Mouse (Mus musculus): Measurements from ENCODE around the gene Mras. TPM values are rescaled to one million over a fixed set of nuclear protein-coding genes. Genes with fewer than 3 reads are reported as not detected.

Mras gene
- total RNA-seq, 2 experiments from 2014 or later, result 3.2 to 19.6 TPM

DNA sequence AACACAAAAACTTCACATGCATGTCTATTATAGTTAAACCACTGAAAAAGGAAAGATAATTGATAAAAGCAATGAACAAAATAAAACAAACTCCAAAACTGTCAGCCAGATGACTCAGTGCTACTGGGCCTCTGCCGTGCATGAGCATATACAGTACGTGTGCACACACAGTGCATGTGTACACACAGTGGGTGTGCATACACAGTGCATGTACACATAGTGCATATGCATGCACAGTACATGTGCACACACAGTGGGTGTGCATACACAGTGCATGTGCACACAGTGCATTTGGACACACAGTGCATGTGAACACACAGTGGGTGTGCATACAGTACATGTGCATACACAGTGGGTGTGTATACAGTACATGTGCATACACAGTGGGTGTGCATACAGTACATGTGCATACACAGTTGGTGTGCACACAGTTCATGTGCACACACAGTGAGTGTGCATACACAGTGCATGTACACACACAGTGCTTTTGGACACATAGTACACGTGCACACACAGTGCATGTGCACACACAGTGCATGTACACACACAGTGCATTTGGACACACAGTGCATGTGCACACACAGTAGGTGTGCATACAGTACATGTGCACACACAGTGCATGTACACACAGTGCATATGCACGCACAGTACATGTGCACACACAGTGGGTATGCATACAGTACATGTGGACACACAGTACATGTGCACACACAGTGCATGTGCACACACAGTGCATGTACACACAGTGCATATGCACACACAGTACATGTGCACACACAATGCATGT lies 4.7 kb upstream of the Mras start:
- ATAC-seq (replicated peaks; ENCODE audit: poor library complexity, severe bottlenecking), result no peak

DNA sequence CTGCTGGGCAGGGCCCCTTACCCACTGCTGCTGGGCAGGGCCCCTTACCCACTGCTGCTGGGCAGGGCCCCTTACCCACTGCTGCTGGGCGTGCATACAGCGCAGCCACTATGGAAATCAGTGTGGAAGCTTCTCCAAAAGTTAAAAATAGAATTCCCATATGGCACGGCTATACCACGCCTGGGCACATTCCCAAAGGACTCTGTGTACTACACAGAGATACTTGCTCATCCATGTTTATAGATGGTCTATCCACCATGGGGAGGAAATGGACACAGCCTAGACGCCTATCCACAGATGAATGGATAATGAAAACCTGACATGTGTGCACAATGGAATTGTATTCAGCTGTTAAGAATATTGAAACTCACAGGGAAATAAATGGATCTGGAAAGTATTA lies 3.8 kb upstream of the Mras start:
- no peak for ATAC-seq (replicated peaks; ENCODE audit: poor library complexity, severe bottlenecking)

DNA sequence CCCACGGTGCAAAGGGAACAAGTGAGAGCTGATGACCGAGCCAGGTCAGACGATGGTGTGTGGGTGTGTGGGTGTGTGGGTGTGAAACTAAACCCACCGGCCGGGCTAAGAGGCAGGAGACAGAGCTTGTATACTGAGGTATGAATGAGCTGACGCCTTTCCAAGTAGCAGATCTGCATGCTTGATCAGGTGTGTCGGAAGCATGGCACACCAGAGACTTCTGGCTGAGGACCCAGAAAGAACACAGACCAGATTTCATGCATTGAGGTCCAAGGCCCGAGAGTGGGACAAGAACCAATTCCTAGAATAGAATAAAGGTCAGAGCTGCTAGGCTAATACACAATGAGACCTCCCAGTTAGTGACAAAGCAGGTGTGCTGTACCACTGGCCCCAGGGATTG lies 1.9 kb upstream of the Mras start:
- no peak for ATAC-seq (replicated peaks; ENCODE audit: poor library complexity, severe bottlenecking)

DNA sequence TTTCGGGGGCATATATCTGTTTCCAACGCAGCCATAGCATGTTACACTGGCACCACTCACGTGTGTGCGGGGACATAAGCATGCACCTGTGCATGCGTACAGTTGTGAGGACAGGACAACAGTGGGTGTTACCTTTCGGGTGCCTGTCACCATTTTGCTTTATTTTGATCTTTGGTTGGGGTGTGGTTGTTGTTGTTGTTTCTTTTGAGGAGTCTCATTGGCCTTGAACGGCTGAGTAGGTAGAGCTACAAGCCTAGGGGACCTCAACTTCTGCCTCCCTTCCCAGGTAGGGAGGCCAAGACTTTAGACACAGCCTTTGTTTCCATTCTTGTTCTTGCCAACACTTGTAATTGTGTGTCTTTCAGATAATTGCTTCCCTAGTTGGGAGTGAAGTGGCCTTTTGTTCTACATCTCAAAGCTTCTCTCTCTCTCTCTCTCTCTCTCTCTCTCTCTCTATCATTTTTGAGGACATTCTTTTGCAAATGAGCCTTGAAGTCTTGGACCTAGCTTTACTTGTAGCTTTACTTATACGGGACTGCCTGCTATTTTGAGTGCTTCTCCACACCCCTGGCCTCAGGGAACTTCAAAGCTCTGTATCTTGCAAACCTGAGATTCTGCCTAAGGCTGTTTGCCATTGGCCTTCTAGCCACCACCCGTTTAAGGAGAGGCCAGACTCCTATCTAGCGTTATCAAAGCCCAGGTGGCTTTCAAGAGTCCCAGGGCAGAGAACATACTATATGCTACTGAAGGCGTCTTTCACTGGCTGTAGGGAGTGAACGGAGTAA lies 792 bp upstream of the Mras start:
- ATAC-seq (replicated peaks; ENCODE audit: poor library complexity, severe bottlenecking), result no peak

DNA sequence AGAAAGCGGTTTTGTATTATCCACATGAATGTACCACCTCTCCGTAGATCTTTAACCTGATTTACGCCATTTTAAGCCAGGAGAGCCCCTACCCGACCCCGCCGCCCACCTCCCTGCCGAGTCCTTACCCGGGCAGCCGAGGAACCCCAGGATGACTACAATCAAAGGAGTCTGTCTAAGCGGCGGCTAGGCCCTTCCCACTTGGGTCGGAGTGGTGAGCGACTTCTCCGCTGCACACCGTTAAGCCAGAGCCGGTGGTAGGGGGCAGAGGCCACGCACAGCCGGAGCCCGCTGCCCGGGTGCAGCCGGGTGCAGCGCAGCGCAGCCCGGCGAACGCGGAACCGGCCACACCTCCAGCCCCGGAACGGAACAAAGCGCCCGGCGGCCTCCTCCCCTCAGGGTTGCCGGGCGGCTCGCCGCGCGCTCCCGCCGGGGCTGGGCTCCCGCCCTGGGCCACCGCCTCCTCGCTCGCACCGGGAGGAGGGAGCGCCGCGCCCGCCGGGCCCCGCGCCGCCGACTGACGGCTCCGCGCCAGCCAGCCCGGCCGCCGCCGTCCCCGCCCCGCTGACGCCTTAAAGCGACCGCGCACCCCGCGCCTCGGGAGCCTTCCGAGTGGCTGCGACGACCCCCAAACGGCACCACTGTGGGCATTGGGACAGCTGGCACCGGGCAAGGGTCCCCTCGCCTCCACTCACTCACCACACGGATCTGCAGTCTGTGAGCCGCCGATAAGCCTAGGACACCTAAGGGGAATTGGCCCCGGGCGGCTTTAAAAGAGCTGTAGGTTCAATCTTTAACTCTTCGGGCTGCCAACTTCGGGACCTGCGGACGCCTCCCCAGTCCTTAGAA lies 775 bp downstream of the Mras start:
- peak; percentile 83 for ATAC-seq (replicated peaks; ENCODE audit: poor library complexity, severe bottlenecking)

DNA sequence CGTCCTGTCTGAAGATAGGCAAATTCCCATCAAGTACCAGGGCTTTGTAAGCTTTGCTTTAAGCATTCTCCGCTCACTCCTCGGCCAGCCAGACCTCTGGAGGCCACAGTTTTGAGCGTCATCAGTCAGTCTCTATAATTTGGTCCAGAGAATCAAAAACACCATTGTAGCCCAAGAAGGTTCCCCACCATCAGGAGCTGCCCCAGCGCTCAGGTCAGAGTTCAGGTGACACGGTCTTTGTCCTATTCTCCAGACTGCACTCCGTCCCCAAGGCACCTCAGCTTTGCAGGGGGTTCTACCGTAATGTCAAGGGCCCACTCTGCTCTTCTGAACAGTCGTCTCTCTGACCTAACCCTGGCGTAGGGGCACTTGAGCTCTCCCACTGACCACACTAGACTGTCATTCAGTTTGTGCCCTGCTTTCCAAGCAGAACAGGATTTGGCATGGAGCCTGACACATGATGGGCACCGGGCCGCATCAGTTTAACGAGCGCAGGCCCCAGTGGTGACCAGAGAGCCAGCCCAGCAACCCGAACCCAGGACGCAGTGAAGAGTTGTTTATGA lies 1.5 kb downstream of the Mras start:
- no peak for ATAC-seq (replicated peaks; ENCODE audit: poor library complexity, severe bottlenecking)

DNA sequence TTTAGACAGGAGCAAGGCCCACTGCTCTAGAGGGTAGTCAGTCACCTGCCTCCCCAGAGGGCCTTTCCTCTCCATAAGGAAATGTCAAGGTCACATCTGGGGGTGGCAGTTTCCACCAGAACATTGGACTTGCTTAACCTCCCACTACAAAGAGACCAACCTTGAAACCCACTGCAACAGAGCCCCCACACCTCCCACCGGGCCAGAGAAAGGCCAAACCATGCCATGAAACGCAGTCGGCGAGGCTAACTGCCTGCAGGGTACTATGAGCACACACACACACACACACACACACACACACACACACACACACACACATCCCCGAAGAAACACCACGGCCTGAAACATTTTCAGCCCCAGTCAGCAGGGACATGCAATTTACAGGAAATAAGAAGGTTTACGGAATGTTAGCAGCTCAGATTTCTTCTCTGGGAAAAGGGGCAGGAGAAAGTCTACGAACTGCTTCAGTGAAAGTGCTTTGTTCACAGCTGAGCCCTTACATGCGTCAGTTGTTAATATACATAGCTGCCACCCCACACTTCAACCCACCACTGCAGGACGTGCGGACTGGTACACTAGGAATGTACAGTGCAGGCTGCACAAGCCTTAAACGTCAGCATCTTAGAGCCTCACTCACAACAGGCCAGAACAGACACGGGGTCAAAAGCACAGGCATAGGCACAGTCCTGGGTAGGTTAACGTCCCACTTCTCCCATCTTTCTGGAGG lies 2.1 kb downstream of the Mras start:
- no peak for ATAC-seq (replicated peaks; ENCODE audit: poor library complexity, severe bottlenecking)

DNA sequence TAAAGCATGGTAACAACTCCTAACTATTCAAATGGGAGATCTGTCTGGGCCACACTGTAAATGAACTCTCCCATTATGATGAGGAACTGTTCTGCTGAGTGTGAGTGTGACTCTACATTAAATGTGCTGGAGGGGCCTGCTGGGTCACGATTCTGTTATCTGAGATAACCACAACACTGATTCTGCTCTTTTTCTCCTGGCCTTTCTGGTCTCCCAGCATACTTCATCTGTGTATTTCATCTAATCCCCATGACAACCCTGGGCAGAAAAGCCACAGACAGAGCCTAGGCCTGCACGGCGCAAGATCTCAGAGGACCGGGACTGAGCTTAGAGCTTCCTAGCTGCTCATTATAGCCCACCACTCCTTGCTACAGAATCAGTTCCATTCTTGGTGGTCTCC lies 4.7 kb downstream of the Mras start:
- ATAC-seq (replicated peaks; ENCODE audit: poor library complexity, severe bottlenecking), result peak; percentile 33

DNA sequence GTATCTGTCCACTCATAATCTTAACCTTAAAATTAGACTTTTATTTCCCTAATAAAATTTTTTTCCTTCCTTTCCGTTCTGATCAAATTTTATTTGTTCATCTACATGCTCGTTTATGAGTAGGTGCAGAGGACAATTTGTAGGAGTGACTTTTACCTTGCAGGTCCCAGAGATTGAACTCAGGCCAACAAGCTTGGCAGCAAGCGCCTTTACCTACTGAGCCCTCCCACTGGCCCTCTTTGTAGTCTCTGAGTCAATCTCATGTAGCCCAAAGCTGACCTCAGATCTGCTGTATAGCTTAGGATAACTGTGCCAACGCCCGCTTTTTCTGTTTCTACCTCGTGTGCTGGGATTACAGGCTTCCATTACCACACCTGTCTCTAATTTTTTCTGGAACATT lies 5.2 kb downstream of the Mras start:
- no peak for ATAC-seq (replicated peaks; ENCODE audit: poor library complexity, severe bottlenecking)

DNA sequence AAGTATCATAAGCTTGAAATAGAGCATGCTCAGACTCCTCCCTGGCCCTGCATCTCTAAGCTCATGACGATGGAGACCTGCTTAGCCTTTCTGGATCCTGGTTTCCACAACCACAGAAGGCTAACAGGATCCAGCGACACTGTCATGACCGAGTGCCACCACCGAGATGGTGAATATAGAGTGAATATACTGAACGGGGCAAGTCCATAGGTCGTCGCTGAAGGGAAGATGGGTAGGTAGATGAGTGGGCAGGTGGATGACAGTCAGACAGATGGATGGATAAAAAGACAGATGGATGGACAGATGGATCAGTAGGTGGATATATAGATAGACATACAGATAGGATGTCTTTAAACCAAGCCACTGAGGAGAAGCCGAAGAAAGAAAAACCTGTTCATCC lies 5.8 kb downstream of the Mras start:
- no peak for ATAC-seq (replicated peaks; ENCODE audit: poor library complexity, severe bottlenecking)

DNA sequence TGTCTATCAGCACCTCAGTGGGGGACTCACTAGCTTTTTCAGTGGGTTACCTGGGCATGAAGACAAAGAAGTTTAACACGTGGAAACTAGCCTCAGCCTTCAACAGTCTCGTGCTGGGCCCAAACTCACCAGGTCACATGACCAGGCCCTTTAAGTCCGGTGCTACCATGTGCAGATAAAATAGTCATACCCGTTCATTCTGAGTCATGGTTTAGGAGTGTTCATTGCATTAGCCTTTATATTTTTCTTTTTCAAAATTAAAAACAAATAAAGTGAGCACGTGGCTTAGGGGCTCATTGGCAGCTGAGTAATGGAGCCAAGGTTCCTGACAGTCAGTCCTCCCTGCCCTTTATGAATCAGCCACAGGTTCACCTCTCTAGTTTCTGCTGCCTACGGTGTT lies 6.4 kb downstream of the Mras start:
- no peak for ATAC-seq (replicated peaks; ENCODE audit: poor library complexity, severe bottlenecking)

DNA sequence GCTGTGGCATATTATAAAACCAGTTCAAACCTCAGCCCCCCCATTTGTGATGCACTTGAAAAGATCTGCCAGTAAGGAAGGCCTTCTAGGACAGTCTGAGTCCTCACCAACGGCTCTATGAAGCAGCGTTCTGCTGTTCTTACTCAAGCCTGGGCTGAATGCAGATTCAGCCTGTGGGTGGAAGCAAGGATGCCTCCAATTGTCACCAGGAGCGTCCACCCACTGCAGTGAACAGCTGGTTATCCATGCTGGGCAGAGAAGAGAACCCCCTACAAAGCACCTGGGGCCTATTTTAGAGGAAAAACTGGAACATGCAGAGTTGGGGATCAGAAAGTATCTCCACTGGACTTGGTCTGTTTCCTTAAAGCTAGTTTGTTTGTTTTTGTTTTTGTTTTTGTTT lies 7.3 kb downstream of the Mras start:
- no peak for ATAC-seq (replicated peaks; ENCODE audit: poor library complexity, severe bottlenecking)

DNA sequence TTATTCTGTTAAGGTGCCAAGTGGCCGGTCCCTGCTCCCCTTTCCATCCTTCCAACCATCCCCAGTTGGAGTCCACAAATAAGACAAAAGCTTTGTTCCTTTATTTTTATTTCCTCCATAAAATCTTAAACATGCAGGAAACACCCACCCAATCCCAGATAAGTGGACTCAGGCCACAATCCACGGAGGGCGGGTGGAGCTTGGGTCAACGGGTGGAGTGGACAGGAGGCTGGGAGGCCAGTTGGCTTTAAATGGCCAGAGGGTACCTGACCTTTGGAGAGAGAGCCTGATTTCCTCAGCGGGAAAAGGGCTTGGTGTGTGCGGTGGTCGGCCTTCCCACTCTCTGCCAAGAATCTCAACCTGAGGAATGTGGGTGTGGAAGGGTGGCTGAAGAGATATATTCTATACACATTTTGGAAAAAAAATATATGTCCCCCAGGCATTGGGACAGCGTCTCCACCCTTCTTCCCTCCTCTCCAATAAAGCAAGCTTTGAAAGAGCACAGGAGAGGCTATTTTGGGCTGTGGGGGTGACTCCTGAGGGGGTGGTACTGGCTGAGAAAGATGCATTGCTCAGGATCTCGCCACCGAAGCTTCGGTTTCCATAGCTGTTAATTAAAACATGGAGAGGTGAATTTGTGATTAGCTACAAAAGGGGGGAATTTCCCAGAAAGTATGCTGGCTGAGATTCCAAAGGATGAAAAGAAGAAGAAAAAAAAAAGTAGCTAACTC lies 8.4 kb downstream of the Mras start:
- ATAC-seq (replicated peaks; ENCODE audit: poor library complexity, severe bottlenecking), result no peak

DNA sequence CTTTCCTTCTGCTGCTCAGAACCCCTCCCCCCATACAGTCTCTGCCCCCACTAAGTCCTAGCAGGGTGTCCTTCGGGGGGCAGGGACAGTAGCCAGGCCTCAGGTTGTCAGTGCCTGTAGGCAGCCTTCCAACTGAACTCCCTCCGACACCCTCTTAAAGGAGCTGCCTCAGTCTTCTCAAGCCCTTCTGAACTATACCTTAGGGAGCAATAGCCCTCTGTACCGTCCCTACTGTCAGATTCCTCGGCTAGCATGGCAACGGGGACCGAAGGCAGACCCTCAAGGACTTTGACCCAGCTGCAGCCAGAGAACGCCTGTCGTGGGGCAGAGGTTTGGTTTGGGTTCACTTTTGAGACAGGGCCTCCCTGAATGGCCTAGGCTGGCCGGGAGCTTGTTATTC lies 11.9 kb downstream of the Mras start:
- no peak for ATAC-seq (replicated peaks; ENCODE audit: poor library complexity, severe bottlenecking)

DNA sequence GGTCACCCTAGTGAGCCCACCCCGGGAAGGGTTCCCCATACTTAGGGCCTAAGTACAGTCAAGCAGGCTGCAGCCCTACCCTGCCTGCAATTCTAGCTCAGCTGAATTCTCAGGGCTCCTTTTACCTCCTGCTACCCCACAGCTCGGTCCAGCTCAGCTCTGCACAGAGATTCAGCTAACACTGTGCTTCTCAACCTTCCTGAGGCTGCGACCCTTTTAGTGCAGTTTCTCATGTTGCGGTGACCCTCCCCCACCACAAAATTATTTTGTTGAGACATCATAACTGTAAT lies 12.7 kb downstream of the Mras start:
- ATAC-seq (replicated peaks; ENCODE audit: poor library complexity, severe bottlenecking), result no peak

DNA sequence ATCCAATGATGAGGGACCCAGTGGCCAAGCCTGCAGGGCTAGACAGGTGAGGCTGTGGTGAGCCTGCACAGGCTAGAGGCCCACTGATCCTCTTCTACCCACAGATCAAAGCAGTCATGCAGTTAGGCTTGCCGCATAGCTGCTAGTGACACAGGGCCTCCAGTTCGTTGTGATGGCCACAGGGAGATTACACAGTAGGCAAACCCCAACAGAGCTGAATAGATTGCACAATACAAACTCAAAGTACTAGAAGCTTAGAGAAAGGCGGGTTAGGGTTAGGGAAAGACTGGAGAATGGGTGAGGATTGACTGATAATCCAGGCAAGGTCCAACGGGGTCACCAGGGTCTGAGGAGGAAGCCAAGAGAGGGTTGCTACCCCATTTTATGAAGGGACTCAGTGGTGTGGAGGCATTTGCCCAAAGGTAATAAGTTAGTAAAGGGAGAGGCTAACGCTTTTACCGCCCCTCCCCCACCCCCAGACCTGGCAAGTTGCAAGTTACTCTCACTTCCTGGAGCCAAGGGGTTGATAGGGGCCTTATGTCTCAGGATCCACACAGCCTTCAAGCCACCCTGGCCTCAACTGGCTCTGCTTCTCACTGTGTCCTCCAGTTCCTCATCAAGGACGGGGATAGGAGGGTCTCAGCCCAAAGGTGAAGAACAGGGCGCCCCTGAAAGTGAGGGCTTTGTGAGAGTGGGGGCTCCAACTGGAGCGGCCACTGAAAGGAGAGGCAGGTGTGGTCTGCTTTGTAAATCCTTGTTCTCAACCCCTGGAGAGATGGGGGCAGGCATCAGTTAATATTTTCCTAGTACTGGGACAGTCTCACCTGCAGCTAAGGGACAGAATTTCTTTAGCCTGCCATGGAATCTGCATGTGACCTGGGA lies 13.2 kb downstream of the Mras start:
- peak; percentile 83 for ATAC-seq (replicated peaks; ENCODE audit: poor library complexity, severe bottlenecking)

DNA sequence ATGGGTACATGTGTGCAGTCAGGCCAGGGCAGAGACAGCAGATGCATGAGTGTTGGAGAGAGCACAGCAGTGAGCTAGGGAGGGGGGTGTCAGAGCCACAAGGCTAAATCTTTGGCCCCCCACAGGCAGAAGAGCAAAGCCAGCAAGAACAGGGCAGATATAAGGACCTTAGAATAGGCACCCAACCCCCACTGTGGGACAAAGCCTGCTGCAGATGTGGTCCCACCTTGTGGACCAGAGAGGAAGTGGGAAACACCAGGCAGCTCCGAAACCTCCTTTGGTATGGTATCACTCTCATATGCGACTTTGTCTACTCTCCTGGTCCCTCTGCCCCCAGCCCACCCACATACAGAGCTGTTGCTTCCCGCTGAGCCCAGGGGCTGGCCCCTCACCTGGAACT lies 15.3 kb downstream of the Mras start:
- ATAC-seq (replicated peaks; ENCODE audit: poor library complexity, severe bottlenecking), result peak; percentile 27; the same call in 1 of the 2 replicates

DNA sequence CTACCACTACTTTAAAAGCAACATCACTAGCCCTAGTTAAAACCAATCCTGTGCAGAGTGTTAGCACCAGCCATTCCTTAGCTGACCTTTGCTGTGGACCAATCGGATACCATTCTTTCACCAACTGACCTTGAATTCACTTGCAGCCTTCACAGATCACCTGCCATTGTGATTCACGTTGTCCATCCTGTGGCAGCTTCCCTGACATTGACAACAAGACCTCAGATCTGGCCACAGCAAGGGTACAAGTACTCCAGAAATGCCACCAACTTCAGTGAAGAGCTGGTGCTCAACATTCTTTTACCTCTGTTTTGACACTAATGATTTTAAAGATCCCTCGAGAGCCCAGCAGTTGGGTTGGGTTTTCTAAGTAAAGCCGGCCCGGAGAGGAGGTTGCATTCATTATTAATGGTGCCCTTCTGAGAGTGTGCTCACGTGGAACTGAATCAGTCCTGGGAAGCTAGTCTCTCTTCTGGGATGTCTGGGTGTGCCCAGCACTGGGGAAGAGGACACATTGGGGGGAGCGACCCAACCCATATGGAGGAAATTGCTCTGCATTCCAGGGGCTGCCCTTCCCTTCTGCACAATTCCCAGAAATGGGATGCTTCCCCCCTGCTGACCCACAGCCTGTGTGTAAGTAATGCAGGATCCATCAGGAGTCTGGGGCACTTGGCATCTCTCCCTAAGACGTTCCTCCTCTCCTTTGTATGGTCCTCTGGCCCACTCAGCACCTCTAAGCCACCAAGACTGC lies 17.1 kb downstream of the Mras start:
- ATAC-seq (replicated peaks; ENCODE audit: poor library complexity, severe bottlenecking), result no peak
